Comparison of ENCODE assay signal across 10 mouse cellular contexts in the genomic region with DNA sequence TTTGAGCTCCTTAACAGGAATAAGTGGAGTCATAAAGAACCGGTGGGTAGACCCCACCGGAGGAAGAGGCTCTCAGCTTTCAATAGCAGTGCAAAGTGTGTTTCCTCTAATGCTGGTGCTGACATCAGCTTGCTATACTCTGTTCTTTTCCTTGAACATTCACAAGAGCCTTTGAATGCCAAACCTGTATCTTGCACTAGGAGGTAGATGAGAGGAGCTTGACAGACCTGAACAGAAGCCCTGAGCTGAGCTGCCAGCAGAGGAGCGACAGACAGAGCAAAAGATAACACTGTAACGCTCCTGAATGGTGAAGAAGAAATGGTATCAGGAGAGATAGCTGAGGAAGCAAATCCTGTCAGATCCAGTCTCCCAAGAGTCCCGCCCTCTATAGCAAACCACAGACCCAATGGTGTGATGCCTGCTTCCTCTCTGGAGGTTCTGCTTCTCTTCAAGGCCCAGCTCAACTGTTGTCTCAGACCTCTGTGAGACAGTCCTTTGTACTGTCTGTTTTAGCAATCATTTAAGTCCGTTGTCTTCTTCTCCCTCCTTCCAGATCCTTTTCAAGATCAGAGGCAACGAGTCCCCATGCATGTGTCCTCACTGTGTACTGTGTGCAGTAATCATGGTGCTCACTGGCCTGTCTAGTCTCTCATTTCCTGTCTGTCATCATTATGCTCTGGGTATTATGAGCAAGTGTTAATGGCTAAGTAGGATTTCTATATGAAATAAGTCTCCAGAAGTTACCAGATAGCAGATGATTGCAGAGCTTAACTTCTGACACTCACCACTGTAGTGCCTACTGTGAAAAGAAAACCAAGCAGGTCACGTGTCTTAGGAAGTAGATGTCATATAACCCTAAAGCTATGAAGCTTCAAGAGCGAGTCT. TPM values are rescaled to one million over a fixed set of nuclear protein-coding genes. Genes with fewer than 3 reads are reported as not detected.
DNase-seq lines count a peak whose midpoint lies in the region; ATAC-seq and TF ChIP-seq lines count a peak whose summit lies in the region.
"Had no signal": no experiment of that assay in that cellular context is flagged by ENCODE, and none has a peak within 500 bp of the region (broad histone marks: within the 10 kb centered on the region; RNA-seq: fewer than 3 reads in every experiment).

No protein-coding gene starts in this region.

- H3K27me3 ChIP-seq in midbrain, postnatal 0 days (ENCODE audit: insufficient read depth, low read length) = no peaks in the 10 kb centered on the region
- no peaks in the 10 kb centered on the region for H3K27me3 ChIP-seq in midbrain, embryonic 16.5 days (ENCODE audit: control insufficient read depth, insufficient read depth, low read depth, low read length)
- no peaks in the 10 kb centered on the region for H3K27me3 ChIP-seq in intestine, embryonic 15.5 days (replicated peaks)
- no peaks in the 10 kb centered on the region for H3K27me3 ChIP-seq in neural tube, embryonic 13.5 days
- H3K27me3 ChIP-seq: CH12.LX; hindbrain, embryonic 12.5 days had no signal

- no peak overlapping the region for H3K4me2 ChIP-seq in midbrain, postnatal 0 days (ENCODE audit: low read depth, low read length, poor library complexity, severe bottlenecking)
- H3K4me2 ChIP-seq in midbrain, embryonic 16.5 days (ENCODE audit: low read length) = no peak overlapping the region
- H3K4me2 ChIP-seq in intestine, embryonic 15.5 days (replicated peaks) = no peak overlapping the region
- H3K4me2 ChIP-seq in neural tube, embryonic 13.5 days = no peak overlapping the region
- H3K4me2 ChIP-seq: hindbrain, embryonic 12.5 days had no signal

- no peaks in the 10 kb centered on the region for H3K36me3 ChIP-seq in midbrain, postnatal 0 days (ENCODE audit: insufficient read depth, low read length)
- H3K36me3 ChIP-seq in midbrain, embryonic 16.5 days (ENCODE audit: control insufficient read depth, insufficient read depth, low read length) = 0 out of 2 replicates have a peak, but pooled peaks cover under 1% of the 10 kb centered on the region
- H3K36me3 ChIP-seq in intestine, embryonic 15.5 days = no peaks in the 10 kb centered on the region
- H3K36me3 ChIP-seq in neural tube, embryonic 13.5 days = peaks cover 10% of the 10 kb centered on the region; the same call in 1 of the 2 replicates

- H3K9me3 ChIP-seq in midbrain, postnatal 0 days (ENCODE audit: low read length) = no peaks in the 10 kb centered on the region
- 0 out of 2 replicates have a peak, but pooled peaks cover 3% of the 10 kb centered on the region for H3K9me3 ChIP-seq in midbrain, embryonic 16.5 days (replicated peaks; ENCODE audit: control insufficient read depth, low read length, poor library complexity, severe bottlenecking)
- H3K9me3 ChIP-seq in intestine, embryonic 15.5 days = no peaks in the 10 kb centered on the region
- 0 out of 2 replicates have a peak, but pooled peaks cover 6% of the 10 kb centered on the region for H3K9me3 ChIP-seq in neural tube, embryonic 13.5 days
- H3K9me3 ChIP-seq: hindbrain, embryonic 12.5 days had no signal

- DNase-seq in heart, adult 11 months = peak; percentile 94
- no peak for DNase-seq in heart, postnatal 25 days (ENCODE audit: low spot score)
- no peak for DNase-seq in midbrain, postnatal 0 days (ENCODE audit: low spot score)
- DNase-seq in ovary, postnatal 14 days (ENCODE audit: low spot score) = no peak
- no peak for DNase-seq in gastrocnemius, postnatal 25 days

- no peak for TF ChIP-seq CTCF in midbrain, postnatal 0 days (IDR thresholded peaks at IDR 0.05)

- H3K4me1 ChIP-seq in midbrain, postnatal 0 days (ENCODE audit: insufficient read depth, low read length) = no peaks in the 10 kb centered on the region
- H3K4me1 ChIP-seq in midbrain, embryonic 16.5 days (ENCODE audit: control insufficient read depth, insufficient read depth, low read length) = no peaks in the 10 kb centered on the region
- H3K4me1 ChIP-seq in intestine, embryonic 15.5 days (replicated peaks) = peaks cover 4% of the 10 kb centered on the region
- no peaks in the 10 kb centered on the region for H3K4me1 ChIP-seq in neural tube, embryonic 13.5 days (replicated peaks)
- H3K4me1 ChIP-seq: hindbrain, embryonic 12.5 days had no signal

- intact Hi-C loops in heart, postnatal 25 days (cut with DNase I) = no loop called here

- WGBS in midbrain, postnatal 0 days = 81% methylated on average over 9 of the region's 9 CpGs
- WGBS in midbrain, embryonic 16.5 days = 84% methylated on average over 9 of the region's 9 CpGs
- WGBS in intestine, embryonic 15.5 days = 59% methylated on average over 9 of the region's 9 CpGs
- WGBS in neural tube, embryonic 13.5 days = 69% methylated on average over 9 of the region's 9 CpGs

- ATAC-seq in midbrain, postnatal 0 days (ENCODE audit: low FRiP score) = 0 out of 2 replicates have a peak, but pooled peaks have one; percentile 24
- ATAC-seq in midbrain, embryonic 16.5 days = no peak
- no peak for ATAC-seq in intestine, embryonic 15.5 days
- ATAC-seq in neural tube, embryonic 13.5 days (ENCODE audit: low read depth) = no peak

- no peak overlapping the region for H3K4me3 ChIP-seq in midbrain, postnatal 0 days (ENCODE audit: low read depth, low read length)
- H3K4me3 ChIP-seq in midbrain, embryonic 16.5 days (ENCODE audit: low read depth, low read length) = no peak overlapping the region
- H3K4me3 ChIP-seq in intestine, embryonic 15.5 days (replicated peaks) = no peak overlapping the region
- no peak overlapping the region for H3K4me3 ChIP-seq in neural tube, embryonic 13.5 days
- H3K4me3 ChIP-seq: hindbrain, embryonic 12.5 days had no signal

- H3K9ac ChIP-seq in midbrain, postnatal 0 days (replicated peaks; ENCODE audit: low read length, poor library complexity, severe bottlenecking) = no peak overlapping the region
- H3K9ac ChIP-seq in midbrain, embryonic 16.5 days (ENCODE audit: low read depth, low read length) = no peak overlapping the region
- H3K9ac ChIP-seq in intestine, embryonic 15.5 days = no peak overlapping the region
- no peak overlapping the region for H3K9ac ChIP-seq in neural tube, embryonic 13.5 days
- H3K9ac ChIP-seq: hindbrain, embryonic 12.5 days had no signal

- no peak overlapping the region for H3K27ac ChIP-seq in midbrain, postnatal 0 days (ENCODE audit: low read depth, low read length)
- no peak overlapping the region for H3K27ac ChIP-seq in midbrain, embryonic 16.5 days (ENCODE audit: low read length)
- 0 out of 2 replicates have a peak overlapping the region, but pooled peaks have one; percentile 36 for H3K27ac ChIP-seq in intestine, embryonic 15.5 days
- peak overlapping the region; percentile 42 for H3K27ac ChIP-seq in neural tube, embryonic 13.5 days (replicated peaks)
- H3K27ac ChIP-seq: hindbrain, embryonic 12.5 days had no signal

RNA-seq across cellular contexts. Expression of gene Otulinl, which starts 43.7 kb away (rescaled TPM):
- 1 to 10 TPM; 2.7 to 3.6 TPM for total RNA-seq in heart, postnatal 25 days (2021)
- 6.2 and 6.4 TPM in 2 replicates for total RNA-seq in midbrain, postnatal 0 days (2014; rRNA removed)
- 13.0 and 14.9 TPM in 2 replicates for polyA plus RNA-seq in midbrain, postnatal 0 days (2015; fragmentation: Nextera tagmentation; extraction: Ambion mirVana)
- polyA plus RNA-seq in midbrain, embryonic 16.5 days (2015; fragmentation: Nextera tagmentation; extraction: Ambion mirVana) = 12.3 and 14.6 TPM in 2 replicates
- polyA plus RNA-seq in intestine, embryonic 15.5 days (2015; fragmentation: Nextera tagmentation; extraction: Ambion mirVana) = 10.9 and 11.4 TPM in 2 replicates
- polyA plus RNA-seq in neural tube, embryonic 13.5 days (2015; fragmentation: Nextera tagmentation; extraction: Ambion mirVana) = 11.7 and 14.8 TPM in 2 replicates
- total RNA-seq in gastrocnemius, postnatal 25 days (2021) = 1 to 10 TPM in 1 of 2 experiments, under 1 TPM in 1; 0.35 to 1.3 TPM

Comparison
In these comparisons a context has a peak if more than half of its experiments do, and no peak if none do; other contexts are left out.
1. H3K27ac ChIP-seq: peak in intestine, embryonic 15.5 days (single experiment) and neural tube, embryonic 13.5 days (single experiment); none in midbrain, postnatal 0 days (single experiment) and midbrain, embryonic 16.5 days (single experiment).